Mouse (Mus musculus): ENCODE data around the gene Tgm1. TPM values are rescaled to one million over a fixed set of nuclear protein-coding genes. Genes with fewer than 3 reads are reported as not detected.

The Tgm1 gene
- polyA plus RNA-seq (2014; fragmentation: Illumina TruSeq; extraction: RNeasy Lipid Tissue Mini Kit (QIAGEN cat#74804)): not detected

GRCm38 (mm10) chr14:55713729-55714122 lies at the start of gene Tgm1:
TSS of gene Tgm1 (minus strand) at chr14:55713926.

GRCm38 (mm10) chr14:55761163-55761562 lies 47.4 kb upstream of the Tgm1 start, which contains the start of gene Ltb4r2:
TSS of gene Ltb4r2 (plus strand) at chr14:55761428.

GRCm38 (mm10) chr14:55758363-55758784 lies 44.6 kb upstream of the Tgm1 start, which contains the start of gene Cideb:
TSS of gene Cideb (minus strand) at chr14:55758458.

GRCm38 (mm10) chr14:55745180-55745860 lies 31.6 kb upstream of the Tgm1 start, which contains the start of the genes Dhrs1 and Nop9:
TSS of gene Dhrs1 (minus strand) at chr14:55745690.
TSS of gene Nop9 (plus strand) at chr14:55745693.

GRCm38 (mm10) chr14:55721700-55722437 lies 8.1 kb upstream of the Tgm1 start, which contains the start of gene Rabggta:
TSS of gene Rabggta (minus strand) at chr14:55722263.

GRCm38 (mm10) chr14:55681160-55682117 lies 32.3 kb downstream of the Tgm1 start, which contains the start of gene Tinf2:
TSS of gene Tinf2 (minus strand) at chr14:55681820.

DNA sequence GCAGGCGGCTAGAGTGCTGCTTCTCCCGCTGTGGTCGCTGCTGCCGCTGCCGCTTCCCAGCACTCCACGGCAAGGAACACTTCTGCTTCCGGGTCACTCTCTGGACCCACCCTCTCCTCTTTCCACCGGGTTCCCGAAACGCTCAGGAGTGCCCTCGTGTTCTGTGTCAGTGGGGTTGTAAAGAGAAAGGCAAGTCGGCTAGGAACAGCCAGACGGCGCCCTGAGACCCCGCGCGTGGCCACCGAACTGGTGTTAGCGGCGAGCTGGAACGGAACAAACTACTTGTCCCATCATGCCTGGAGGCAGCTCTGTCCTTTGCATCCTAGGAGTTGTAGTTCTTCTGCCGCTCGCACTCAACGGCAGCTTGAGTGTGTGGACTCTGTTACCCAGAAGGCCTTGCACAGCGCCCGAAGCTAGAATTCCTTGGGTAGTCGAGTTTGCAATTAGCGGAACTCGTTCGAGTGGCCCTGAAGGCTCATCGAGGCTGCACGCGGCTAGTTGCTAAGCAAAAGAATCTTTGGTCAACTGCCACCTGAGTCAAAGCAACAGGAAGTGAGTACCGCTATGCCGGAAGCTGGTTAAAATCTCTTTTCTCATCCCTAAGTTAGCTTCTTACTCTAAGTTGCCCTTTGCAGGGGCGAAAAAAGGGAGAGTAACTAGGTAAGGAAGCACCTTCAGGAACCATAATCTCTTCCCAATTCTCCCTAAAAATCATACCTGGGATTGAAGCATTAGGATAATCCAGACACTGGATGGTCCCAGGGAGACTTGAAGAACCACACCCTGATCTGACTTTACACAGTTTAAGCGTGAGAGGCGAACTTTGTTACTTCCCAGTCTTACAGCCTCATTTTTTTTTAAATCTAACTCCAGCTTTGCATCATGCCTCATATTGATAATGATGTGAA lies 41.6 kb downstream of the Tgm1 start, which contains the start of the genes Gmpr2 and Nedd8:
TSS of gene Gmpr2 (plus strand) at position 109 of the 908 bp plus-strand sequence.
TSS of gene Nedd8 (minus strand) at position 292 of the 908 bp plus-strand sequence.

DNA sequence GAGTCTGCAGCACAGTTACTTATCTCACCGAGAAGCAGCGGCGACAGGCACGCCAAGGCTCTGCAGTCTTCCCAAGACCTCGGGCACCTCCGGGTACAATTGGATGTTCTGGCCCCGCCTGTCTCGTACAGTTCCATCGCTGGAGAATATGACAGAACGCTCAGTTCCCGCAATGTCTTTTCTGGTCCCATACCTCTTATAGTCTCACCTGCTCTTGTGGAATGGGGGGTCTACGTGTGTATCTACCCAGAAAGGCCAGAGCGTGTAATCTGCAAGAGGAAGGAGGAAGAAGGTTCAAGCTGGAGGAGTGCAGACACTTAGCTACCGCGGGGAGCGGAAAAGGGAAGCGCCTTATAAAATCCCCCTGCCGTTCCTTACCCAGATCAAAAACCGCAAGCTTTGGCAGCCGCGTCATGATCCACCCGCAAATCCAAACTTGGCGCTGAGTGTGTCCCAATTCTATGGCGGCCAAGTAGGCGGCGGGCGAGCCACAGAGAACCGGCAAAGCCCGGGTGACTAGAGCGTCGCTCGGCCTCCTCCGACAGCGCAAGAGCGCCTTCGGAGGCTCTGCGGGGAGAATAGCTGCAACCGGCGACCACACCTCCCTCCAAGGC lies 53.7 kb downstream of the Tgm1 start, which contains the start of gene Mdp1:
TSS of gene Mdp1 (minus strand) at position 549 of the 614 bp plus-strand sequence.

Other genes starting within 250 kb of the Tgm1 start
- gene Dhrs4, start 235.2 kb downstream of the Tgm1 start, polyA plus RNA-seq (2014; fragmentation: Illumina TruSeq; extraction: RNeasy Lipid Tissue Mini Kit (QIAGEN cat#74804)): 25.6 TPM
- 0.17 TPM for gene Carmil3, start 223.3 kb downstream of the Tgm1 start, polyA plus RNA-seq (2014; fragmentation: Illumina TruSeq; extraction: RNeasy Lipid Tissue Mini Kit (QIAGEN cat#74804))
- gene Cpne6, start 203.5 kb downstream of the Tgm1 start, polyA plus RNA-seq (2014; fragmentation: Illumina TruSeq; extraction: RNeasy Lipid Tissue Mini Kit (QIAGEN cat#74804)): not detected
- gene Nrl, start 188.9 kb downstream of the Tgm1 start, polyA plus RNA-seq (2014; fragmentation: Illumina TruSeq; extraction: RNeasy Lipid Tissue Mini Kit (QIAGEN cat#74804)): not detected
- gene Pck2, start 173.7 kb downstream of the Tgm1 start, polyA plus RNA-seq (2014; fragmentation: Illumina TruSeq; extraction: RNeasy Lipid Tissue Mini Kit (QIAGEN cat#74804)): 10.0 TPM
- gene Dcaf11, start 153.9 kb downstream of the Tgm1 start, polyA plus RNA-seq (2014; fragmentation: Illumina TruSeq; extraction: RNeasy Lipid Tissue Mini Kit (QIAGEN cat#74804)): 8.8 TPM
- gene A730061H03Rik, start 153.5 kb downstream of the Tgm1 start, polyA plus RNA-seq (2014; fragmentation: Illumina TruSeq; extraction: RNeasy Lipid Tissue Mini Kit (QIAGEN cat#74804)): not detected
- gene Fitm1, start 138.3 kb downstream of the Tgm1 start, polyA plus RNA-seq (2014; fragmentation: Illumina TruSeq; extraction: RNeasy Lipid Tissue Mini Kit (QIAGEN cat#74804)): not detected
- gene Psme1, start 135.8 kb downstream of the Tgm1 start, polyA plus RNA-seq (2014; fragmentation: Illumina TruSeq; extraction: RNeasy Lipid Tissue Mini Kit (QIAGEN cat#74804)): 115 TPM
- gene Emc9, start 128.6 kb downstream of the Tgm1 start, polyA plus RNA-seq (2014; fragmentation: Illumina TruSeq; extraction: RNeasy Lipid Tissue Mini Kit (QIAGEN cat#74804)): 2.7 TPM
- 87.7 TPM for gene Psme2, start 122.8 kb downstream of the Tgm1 start, polyA plus RNA-seq (2014; fragmentation: Illumina TruSeq; extraction: RNeasy Lipid Tissue Mini Kit (QIAGEN cat#74804))
- gene Rnf31, start 122.2 kb downstream of the Tgm1 start, polyA plus RNA-seq (2014; fragmentation: Illumina TruSeq; extraction: RNeasy Lipid Tissue Mini Kit (QIAGEN cat#74804)): 2.5 TPM
- gene Irf9, start 110.4 kb downstream of the Tgm1 start, polyA plus RNA-seq (2014; fragmentation: Illumina TruSeq; extraction: RNeasy Lipid Tissue Mini Kit (QIAGEN cat#74804)): 37.8 TPM
- gene Rec8, start 95.9 kb downstream of the Tgm1 start, polyA plus RNA-seq (2014; fragmentation: Illumina TruSeq; extraction: RNeasy Lipid Tissue Mini Kit (QIAGEN cat#74804)): 0.77 TPM
- 11.5 TPM for gene Ipo4, start 78.0 kb downstream of the Tgm1 start, polyA plus RNA-seq (2014; fragmentation: Illumina TruSeq; extraction: RNeasy Lipid Tissue Mini Kit (QIAGEN cat#74804))
- gene Gm49378, start 76.0 kb downstream of the Tgm1 start, polyA plus RNA-seq (2014; fragmentation: Illumina TruSeq; extraction: RNeasy Lipid Tissue Mini Kit (QIAGEN cat#74804)): 0.60 TPM
- 44.3 TPM for gene Tm9sf1, start 70.1 kb downstream of the Tgm1 start, polyA plus RNA-seq (2014; fragmentation: Illumina TruSeq; extraction: RNeasy Lipid Tissue Mini Kit (QIAGEN cat#74804))
- gene Tssk4, start 63.7 kb downstream of the Tgm1 start, polyA plus RNA-seq (2014; fragmentation: Illumina TruSeq; extraction: RNeasy Lipid Tissue Mini Kit (QIAGEN cat#74804)): not detected
- 13.6 TPM for gene Mdp1, start 53.4 kb downstream of the Tgm1 start, polyA plus RNA-seq (2014; fragmentation: Illumina TruSeq; extraction: RNeasy Lipid Tissue Mini Kit (QIAGEN cat#74804))
- 28.1 TPM for gene Gmpr2, start 42.0 kb downstream of the Tgm1 start, polyA plus RNA-seq (2014; fragmentation: Illumina TruSeq; extraction: RNeasy Lipid Tissue Mini Kit (QIAGEN cat#74804))
- 46.6 TPM for gene Nedd8, start 41.8 kb downstream of the Tgm1 start, polyA plus RNA-seq (2014; fragmentation: Illumina TruSeq; extraction: RNeasy Lipid Tissue Mini Kit (QIAGEN cat#74804))
- 11.2 TPM for gene Tinf2, start 32.1 kb downstream of the Tgm1 start, polyA plus RNA-seq (2014; fragmentation: Illumina TruSeq; extraction: RNeasy Lipid Tissue Mini Kit (QIAGEN cat#74804))
- 0.40 TPM for gene Rabggta, start 8.3 kb upstream of the Tgm1 start, polyA plus RNA-seq (2014; fragmentation: Illumina TruSeq; extraction: RNeasy Lipid Tissue Mini Kit (QIAGEN cat#74804))
- gene Dhrs1, start 31.8 kb upstream of the Tgm1 start, polyA plus RNA-seq (2014; fragmentation: Illumina TruSeq; extraction: RNeasy Lipid Tissue Mini Kit (QIAGEN cat#74804)): 8.2 TPM
- gene Nop9, start 31.8 kb upstream of the Tgm1 start, polyA plus RNA-seq (2014; fragmentation: Illumina TruSeq; extraction: RNeasy Lipid Tissue Mini Kit (QIAGEN cat#74804)): 6.1 TPM
- gene Cideb, start 44.5 kb upstream of the Tgm1 start, polyA plus RNA-seq (2014; fragmentation: Illumina TruSeq; extraction: RNeasy Lipid Tissue Mini Kit (QIAGEN cat#74804)): not detected
- gene Ltb4r2, start 47.5 kb upstream of the Tgm1 start, polyA plus RNA-seq (2014; fragmentation: Illumina TruSeq; extraction: RNeasy Lipid Tissue Mini Kit (QIAGEN cat#74804)): not detected
- not detected for gene Ltb4r1, start 52.0 kb upstream of the Tgm1 start, polyA plus RNA-seq (2014; fragmentation: Illumina TruSeq; extraction: RNeasy Lipid Tissue Mini Kit (QIAGEN cat#74804))
- not detected for gene Adcy4, start 70.2 kb upstream of the Tgm1 start, polyA plus RNA-seq (2014; fragmentation: Illumina TruSeq; extraction: RNeasy Lipid Tissue Mini Kit (QIAGEN cat#74804))
- not detected for gene Ripk3, start 74.9 kb upstream of the Tgm1 start, polyA plus RNA-seq (2014; fragmentation: Illumina TruSeq; extraction: RNeasy Lipid Tissue Mini Kit (QIAGEN cat#74804))
- 3.0 TPM for gene Nfatc4, start 109.2 kb upstream of the Tgm1 start, polyA plus RNA-seq (2014; fragmentation: Illumina TruSeq; extraction: RNeasy Lipid Tissue Mini Kit (QIAGEN cat#74804))
- 1.1 TPM for gene Nynrin, start 140.1 kb upstream of the Tgm1 start, polyA plus RNA-seq (2014; fragmentation: Illumina TruSeq; extraction: RNeasy Lipid Tissue Mini Kit (QIAGEN cat#74804))
- 0.14 TPM for gene Cbln3, start 170.5 kb upstream of the Tgm1 start, polyA plus RNA-seq (2014; fragmentation: Illumina TruSeq; extraction: RNeasy Lipid Tissue Mini Kit (QIAGEN cat#74804))
- 13.0 TPM for gene Khnyn, start 171.0 kb upstream of the Tgm1 start, polyA plus RNA-seq (2014; fragmentation: Illumina TruSeq; extraction: RNeasy Lipid Tissue Mini Kit (QIAGEN cat#74804))
- 8.0 TPM for gene Sdr39u1, start 186.4 kb upstream of the Tgm1 start, polyA plus RNA-seq (2014; fragmentation: Illumina TruSeq; extraction: RNeasy Lipid Tissue Mini Kit (QIAGEN cat#74804))
- 2.9 TPM for gene Cma1, start 230.7 kb upstream of the Tgm1 start, polyA plus RNA-seq (2014; fragmentation: Illumina TruSeq; extraction: RNeasy Lipid Tissue Mini Kit (QIAGEN cat#74804))
- gene Cma2, start 237.1 kb upstream of the Tgm1 start, polyA plus RNA-seq (2014; fragmentation: Illumina TruSeq; extraction: RNeasy Lipid Tissue Mini Kit (QIAGEN cat#74804)): not detected